Mouse (Mus musculus) embryonic facial prominence, embryonic 11.5 days (tissue): ENCODE measurements around the gene Pcyt1a. TPM values are rescaled to one million over a fixed set of nuclear protein-coding genes. Genes with fewer than 3 reads are reported as not detected.

Experiments
- ATAC-seq: fragments of 200-750 bp; cut with Nextera tagmentation; replicated peaks from 2 replicates; pipeline ENCODE4 v1.8.0; 2017; ENCODE audit warnings: low read depth; ENCODE audit not compliant: insufficient number of reproducible peaks, low FRiP score, low TSS enrichment
- DNase-seq: peaks from one replicate; pipeline ENCODE4 v3.0.0-alpha.2; 2015; ENCODE audit warnings: low spot score
- H3K27ac ChIP-seq: fragments of 300-500 bp; sonication (generic); replicated peaks from 2 replicates; pipeline ENCODE4 v1.5.1; 2014; ENCODE audit warnings: mild to moderate bottlenecking, low read depth, low read length, control low read depth
- H3K27me3 ChIP-seq: fragments of 300-500 bp; sonication (generic); 2 replicates; pipeline ENCODE4 v1.6.1; 2014; ENCODE audit warnings: mild to moderate bottlenecking, low read length, moderate library complexity, mixed read lengths; ENCODE audit not compliant: control insufficient read depth, insufficient read depth
- H3K36me3 ChIP-seq: fragments of 300-500 bp; sonication (generic); replicated peaks from 2 replicates; pipeline ENCODE4 v1.6.1; 2014; ENCODE audit warnings: low read depth, mild to moderate bottlenecking, low read length, moderate library complexity, mixed read lengths; ENCODE audit not compliant: control insufficient read depth, insufficient read depth
- H3K4me1 ChIP-seq: fragments of 300-500 bp; sonication (generic); 2 replicates; pipeline ENCODE4 v1.6.1; 2014; ENCODE audit warnings: low read length, mixed read lengths; ENCODE audit not compliant: control insufficient read depth, insufficient read depth
- H3K4me2 ChIP-seq: fragments of 300-500 bp; sonication (generic); 2 replicates; pipeline ENCODE4 v1.6.1; 2014; ENCODE audit warnings: low read depth, mild to moderate bottlenecking, control low read depth, low read length, moderate library complexity
- H3K4me3 ChIP-seq: fragments of 300-500 bp; sonication (generic); 2 replicates; pipeline ENCODE4 v1.5.1; 2014; ENCODE audit warnings: low read depth, low read length, control low read depth
- H3K9ac ChIP-seq: fragments of 300-500 bp; sonication (generic); replicated peaks from 2 replicates; pipeline ENCODE4 v1.6.1; 2014; ENCODE audit warnings: mild to moderate bottlenecking, control low read depth, low read length
- H3K9me3 ChIP-seq: fragments of 300-500 bp; sonication (generic); replicated peaks from 2 replicates; pipeline ENCODE4 v1.6.1; 2016; ENCODE audit warnings: mild to moderate bottlenecking, low read length, inconsistent platforms, mixed read lengths; ENCODE audit not compliant: control insufficient read depth
- WGBS: fragments of 180-500 bp; shearing (Covaris S2); extraction: QIAGEN DNeasy Blood & Tissue Kit; methylation state at CpG from one replicate; pipeline ENCODE4 v1.1.7; 2014; 5-methylcytosine and 5-hydroxymethylcytosine counted together
- polyA plus RNA-seq: library from polyadenylated mRNA; unstranded; fragments of >200 nt; fragmentation: Nextera tagmentation; extraction: Ambion mirVana; gene quantifications from 2 replicates; pipeline ENCODE4 v1.2.1, GENCODE M21; 2014

The Pcyt1a gene
- polyA plus RNA-seq = 33.4 and 36.7 TPM in 2 replicates

DNA sequence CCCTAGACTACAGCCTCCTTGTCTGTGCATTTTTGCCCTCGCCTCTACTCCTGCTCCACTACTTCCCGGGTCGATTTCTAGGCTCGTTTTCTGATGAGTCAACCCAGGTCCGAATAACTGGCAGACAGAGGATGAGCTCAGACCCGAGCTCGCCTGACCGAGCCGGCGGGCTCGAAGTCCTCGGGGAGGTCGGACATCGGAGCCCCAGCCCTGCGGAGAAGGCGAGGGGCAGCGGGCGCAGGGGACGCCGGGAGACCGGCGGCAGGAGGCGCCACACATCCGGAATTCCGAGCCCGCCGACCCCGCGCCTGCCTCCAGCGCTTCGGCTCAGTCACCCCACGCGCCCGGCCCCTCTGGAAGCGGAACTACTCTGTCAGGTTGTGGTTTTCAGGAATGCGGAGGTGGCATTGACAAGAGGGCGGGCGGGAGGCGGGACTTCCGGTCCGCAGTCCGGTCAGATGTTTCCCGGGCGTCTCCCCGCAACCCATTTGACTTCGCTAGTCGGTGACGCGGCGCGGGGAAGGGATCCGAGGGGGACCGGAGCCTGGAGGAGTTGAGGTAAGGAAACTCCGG is at the start of gene Pcyt1a:
Pcyt1a (plus strand) TSS at position 448 of the 573 bp plus-strand sequence.
- peak within 1 kb of the TSS; percentile 80 for H3K9ac ChIP-seq
- peak within 1 kb of the TSS; percentile 57 for H3K4me2 ChIP-seq
- H3K36me3 ChIP-seq = no peaks in the 10 kb centered on the region
- no peaks in the 10 kb centered on the region; the same call in 1 of the 2 replicates for H3K4me1 ChIP-seq
- ATAC-seq (peak; percentile 95), DNase-seq (peak; percentile 95)
- no peaks in the 10 kb centered on the region for H3K9me3 ChIP-seq
- H3K27me3 ChIP-seq = no peaks in the 10 kb centered on the region
- peak within 1 kb of the TSS; percentile 67 for H3K4me3 ChIP-seq
- under 1% methylated on average over 54 of the region's 54 CpGs for WGBS
- peak within 1 kb of the TSS; percentile 63 for H3K27ac ChIP-seq

DNA sequence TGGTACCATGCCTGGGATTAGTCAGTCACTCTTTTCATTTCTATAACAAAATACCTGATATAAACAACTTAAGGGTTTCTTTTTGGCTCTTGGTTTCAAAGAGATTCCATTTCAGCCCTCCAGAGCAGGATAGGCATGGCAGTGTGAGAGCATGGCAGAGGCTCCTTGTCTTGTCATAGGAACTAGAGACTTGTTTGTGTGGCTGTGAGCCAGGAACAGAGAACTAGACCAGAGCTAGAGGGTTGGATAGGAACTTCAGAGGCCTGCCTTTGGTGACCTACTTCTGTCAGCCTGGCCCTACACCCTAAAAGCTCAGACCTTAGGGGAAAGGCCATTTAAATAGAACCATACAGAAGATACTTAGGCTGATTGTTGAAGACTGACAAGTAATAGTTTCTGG is 47.8 kb upstream of the Pcyt1a start:
- H3K4me2 ChIP-seq = no peak overlapping the region
- DNase-seq = no peak
- no peak overlapping the region for H3K4me3 ChIP-seq
- H3K36me3 ChIP-seq = peaks cover 10% of the 10 kb centered on the region
- no peak for ATAC-seq
- no peaks in the 10 kb centered on the region for H3K9me3 ChIP-seq
- no peaks in the 10 kb centered on the region for H3K27me3 ChIP-seq
- H3K4me1 ChIP-seq = no peaks in the 10 kb centered on the region
- H3K9ac ChIP-seq = no peak overlapping the region
- H3K27ac ChIP-seq = no peak overlapping the region

DNA sequence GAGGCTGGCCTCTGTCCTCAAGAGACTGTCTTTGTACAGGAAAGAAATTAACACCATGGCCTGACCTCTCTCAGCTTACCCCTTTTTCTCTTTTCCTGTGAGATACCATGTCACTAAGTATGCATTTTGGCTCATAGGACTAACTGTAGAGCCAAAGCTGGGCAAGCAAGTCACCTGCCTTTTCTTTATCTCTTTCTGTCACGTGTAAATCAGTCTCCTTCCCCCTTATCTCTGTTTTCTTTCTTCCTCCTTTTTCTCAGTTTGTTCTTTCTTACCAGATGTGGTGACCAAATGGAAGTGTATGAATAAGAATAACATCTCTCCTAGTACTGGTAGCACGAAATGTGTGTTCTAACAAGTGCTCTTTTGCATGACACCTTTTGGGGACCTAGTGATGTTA is 45.8 kb upstream of the Pcyt1a start:
- Histone ChIP-seq H3K4me3 (no peak overlapping the region), H3K9ac (no peak overlapping the region), H3K36me3 (peaks cover 5% of the 10 kb centered on the region), H3K4me1 (no peaks in the 10 kb centered on the region), H3K27ac (no peak overlapping the region), H3K9me3 (no peaks in the 10 kb centered on the region), H3K27me3 (no peaks in the 10 kb centered on the region), H3K4me2 (no peak overlapping the region)
- WGBS = 90% methylated on average over 2 of the region's 2 CpGs
- DNase-seq (no peak), ATAC-seq (no peak)

DNA sequence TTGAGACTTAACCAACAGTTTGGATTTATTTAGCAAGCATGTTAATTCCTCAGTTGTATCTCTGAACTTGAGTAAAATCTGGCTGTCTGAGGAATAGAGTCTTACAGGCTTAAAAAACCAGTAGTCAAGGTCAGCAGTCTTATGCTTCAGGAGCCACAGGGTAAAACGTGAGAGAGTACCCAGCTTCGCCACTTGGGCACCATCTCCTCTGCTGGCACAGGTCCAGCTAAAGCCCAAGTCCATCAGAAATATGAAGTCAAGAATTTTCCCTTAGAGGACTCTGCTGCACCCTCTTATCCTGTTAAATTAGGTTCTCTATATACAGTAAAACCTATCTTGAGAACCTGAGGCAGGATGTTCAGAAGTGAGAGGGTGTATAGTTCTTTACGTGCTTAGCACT is 43.9 kb upstream of the Pcyt1a start:
- Histone ChIP-seq H3K27me3 (no peaks in the 10 kb centered on the region), H3K9ac (no peak overlapping the region), H3K4me3 (no peak overlapping the region), H3K4me2 (no peak overlapping the region), H3K27ac (no peak overlapping the region), H3K9me3 (no peaks in the 10 kb centered on the region), H3K36me3 (no peaks in the 10 kb centered on the region; the same call in 1 of the 2 replicates), H3K4me1 (no peaks in the 10 kb centered on the region)
- ATAC-seq = no peak
- no peak for DNase-seq
- WGBS = 91% methylated on average over 3 of the region's 3 CpGs

DNA sequence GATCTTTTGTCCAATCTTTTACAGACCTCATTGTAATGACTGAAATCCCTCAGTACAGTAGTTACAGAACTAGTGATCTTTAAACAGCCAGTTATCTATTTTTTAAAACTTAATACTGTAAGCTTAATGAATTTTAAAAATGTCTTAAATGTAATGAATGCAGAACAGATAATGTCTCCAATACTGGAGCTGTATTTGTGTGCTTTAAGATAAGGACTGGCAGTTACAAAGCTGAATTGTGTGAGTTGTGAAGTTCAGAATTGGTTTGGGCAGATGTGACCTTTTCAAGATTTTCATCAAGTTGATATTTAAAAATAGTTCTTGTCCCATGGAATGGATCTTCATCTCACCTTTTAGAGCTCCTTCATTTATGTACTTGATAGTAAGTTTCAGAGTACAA is 41.7 kb upstream of the Pcyt1a start:
- DNase-seq = no peak
- no peaks in the 10 kb centered on the region for H3K9me3 ChIP-seq
- H3K27ac ChIP-seq = no peak overlapping the region
- no peaks in the 10 kb centered on the region for H3K4me1 ChIP-seq
- no peak overlapping the region for H3K4me2 ChIP-seq
- no peaks in the 10 kb centered on the region; the same call in none of the 2 replicates for H3K36me3 ChIP-seq
- H3K27me3 ChIP-seq = no peaks in the 10 kb centered on the region
- H3K9ac ChIP-seq = no peak overlapping the region
- ATAC-seq = no peak
- H3K4me3 ChIP-seq = no peak overlapping the region

DNA sequence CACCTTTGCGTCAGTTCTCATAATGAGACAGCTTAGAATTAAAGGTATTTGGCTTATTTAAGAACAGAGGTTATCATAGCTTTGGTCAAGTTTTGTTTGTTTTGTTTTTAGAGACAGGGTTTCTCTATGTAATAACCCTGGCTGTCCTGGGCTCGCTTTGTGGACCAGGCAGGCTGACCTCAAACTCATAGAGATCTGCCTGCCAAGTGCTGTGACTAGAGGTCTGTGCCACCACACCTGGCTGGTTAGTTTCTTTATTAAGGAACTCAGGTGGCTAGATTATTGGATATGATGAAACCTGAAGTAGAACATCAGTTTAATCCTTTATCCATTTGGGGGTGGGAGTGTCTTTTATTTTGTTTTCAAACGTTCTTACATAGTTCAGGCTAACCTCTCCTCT is 40.9 kb upstream of the Pcyt1a start:
- Histone ChIP-seq H3K4me1 (no peaks in the 10 kb centered on the region), H3K36me3 (no peaks in the 10 kb centered on the region; the same call in none of the 2 replicates), H3K9me3 (no peaks in the 10 kb centered on the region), H3K27ac (no peak overlapping the region), H3K9ac (no peak overlapping the region), H3K4me2 (no peak overlapping the region), H3K27me3 (no peaks in the 10 kb centered on the region), H3K4me3 (no peak overlapping the region)
- ATAC-seq = no peak
- DNase-seq = no peak
- 92% methylated on average over 3 of the region's 3 CpGs for WGBS

DNA sequence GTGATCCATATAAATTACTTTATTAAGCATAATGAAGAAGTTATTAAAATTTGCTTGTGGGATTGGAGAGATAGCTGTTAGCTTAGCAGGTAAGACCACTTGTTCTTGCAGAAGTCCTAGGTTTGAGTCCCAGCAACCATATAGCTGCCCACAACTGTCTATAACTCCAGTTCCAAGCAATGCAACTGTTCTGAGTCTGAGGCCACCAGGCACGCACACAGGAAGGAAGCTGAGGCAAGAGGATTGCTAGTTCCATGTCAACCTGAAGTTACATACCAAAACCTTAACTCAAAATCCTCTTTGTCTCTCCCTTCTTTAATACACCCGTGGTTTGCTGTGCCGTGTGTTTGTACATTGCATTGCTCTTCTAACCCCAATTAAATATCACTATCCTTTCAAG is 39.8 kb upstream of the Pcyt1a start:
- ATAC-seq (no peak), DNase-seq (no peak)
- H3K27ac ChIP-seq = no peak overlapping the region
- H3K9ac ChIP-seq = no peak overlapping the region
- no peaks in the 10 kb centered on the region for H3K27me3 ChIP-seq
- H3K4me2 ChIP-seq = no peak overlapping the region
- WGBS = 96% methylated on average over 3 of the region's 3 CpGs
- H3K9me3 ChIP-seq = no peaks in the 10 kb centered on the region
- H3K4me1 ChIP-seq = no peaks in the 10 kb centered on the region; the same call in 1 of the 2 replicates
- no peaks in the 10 kb centered on the region; the same call in 1 of the 2 replicates for H3K36me3 ChIP-seq
- H3K4me3 ChIP-seq = no peak overlapping the region

DNA sequence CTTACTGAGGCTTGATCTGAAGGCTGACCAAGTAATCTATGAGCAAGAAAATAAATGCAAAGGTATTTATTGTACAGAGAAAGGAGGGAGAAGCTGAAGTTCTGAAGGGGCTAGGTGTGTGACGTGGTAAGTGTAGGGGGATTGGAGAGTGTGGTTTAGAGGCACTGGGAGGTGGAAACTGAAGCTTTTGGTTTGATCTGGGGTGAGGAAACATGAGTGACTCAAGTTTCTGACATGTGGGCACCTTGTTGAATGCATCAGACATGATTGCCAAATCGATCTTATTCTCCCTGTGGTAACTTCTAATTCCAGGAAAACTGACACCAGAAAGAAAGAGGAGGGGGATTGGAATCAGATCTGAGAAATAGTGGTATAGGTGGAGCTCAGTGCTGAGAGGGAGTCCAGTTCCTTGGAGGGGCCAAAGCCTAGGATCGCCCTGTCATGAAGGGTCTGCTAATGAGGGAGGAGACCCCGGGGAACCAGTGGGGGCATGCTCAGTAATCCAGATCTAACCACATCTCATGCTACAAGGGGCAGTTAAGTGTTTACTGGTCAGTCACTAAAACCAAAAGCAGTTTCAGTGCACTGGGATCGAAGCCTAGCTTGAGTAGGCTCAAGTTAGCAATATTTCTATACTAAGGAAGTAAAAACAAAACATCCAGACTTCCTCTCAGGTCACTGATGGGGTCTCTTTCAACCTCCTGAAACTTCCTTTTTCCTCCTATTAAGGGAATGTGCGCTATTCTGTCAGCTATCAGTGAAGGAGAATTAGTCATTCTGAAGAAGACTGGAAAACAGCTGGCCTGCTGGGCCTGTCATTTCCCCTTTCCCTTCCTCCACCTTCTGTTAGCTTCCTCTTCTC is 34.8 kb upstream of the Pcyt1a start:
- Histone ChIP-seq H3K36me3 (no peaks in the 10 kb centered on the region; the same call in 1 of the 2 replicates), H3K4me2 (no peak overlapping the region), H3K27me3 (no peaks in the 10 kb centered on the region), H3K4me3 (no peak overlapping the region), H3K9me3 (no peaks in the 10 kb centered on the region), H3K4me1 (no peaks in the 10 kb centered on the region; the same call in 1 of the 2 replicates), H3K9ac (no peak overlapping the region), H3K27ac (0 out of 2 replicates have a peak overlapping the region, but pooled peaks have one; percentile 25)
- DNase-seq (no peak), ATAC-seq (no peak)
- WGBS = 65% methylated on average over 6 of the region's 6 CpGs
